Mouse (Mus musculus): ENCODE measurements around the gene Adrb1. TPM values are rescaled to one million over a fixed set of nuclear protein-coding genes. Genes with fewer than 3 reads are reported as not detected.

Adrb1 gene
- 0.68 and 1.1 TPM in 2 replicates for polyA plus RNA-seq (2015; fragmentation: Nextera tagmentation; extraction: Ambion mirVana)

DNA sequence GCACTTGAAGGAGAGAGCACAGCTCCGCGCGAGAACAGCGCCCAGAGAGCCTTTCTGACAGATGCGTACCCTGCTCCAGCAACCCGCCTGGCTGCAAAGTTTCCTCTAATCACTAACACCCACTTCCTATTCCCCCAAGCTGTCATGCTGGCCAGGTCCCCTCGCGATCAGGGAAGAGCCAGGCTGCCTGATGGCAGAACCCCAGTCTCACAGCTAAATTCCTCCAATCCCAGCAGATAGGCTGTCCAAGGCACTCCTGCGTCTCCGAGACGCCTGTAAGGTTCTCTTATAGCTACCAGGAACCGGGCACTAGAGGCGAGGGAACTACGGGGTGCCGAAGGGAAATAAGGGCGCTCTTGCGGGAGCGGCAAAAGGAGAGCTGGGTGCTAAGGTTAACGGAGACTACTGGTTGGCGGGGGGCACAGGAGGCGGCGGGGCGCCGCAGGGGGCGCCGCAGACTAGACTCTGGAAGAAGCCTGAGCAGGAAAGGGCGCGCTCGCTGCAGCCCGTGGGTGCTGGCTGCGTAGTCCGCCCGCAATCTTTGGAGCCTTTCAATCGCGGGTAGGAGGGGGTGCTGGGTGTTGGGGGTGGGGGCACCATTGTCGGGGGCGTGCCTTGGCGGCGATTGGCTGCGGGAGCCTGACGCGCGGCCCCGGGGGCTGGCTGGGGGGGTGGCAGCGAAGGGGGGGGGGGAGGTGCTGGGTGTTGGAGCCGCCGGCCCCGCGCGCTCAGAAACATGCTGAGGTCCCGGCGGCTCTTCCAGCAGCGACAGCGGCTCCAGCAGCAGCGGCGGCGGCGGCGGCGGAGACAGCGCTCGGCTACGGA lies at the start of gene Adrb1:
Gene Adrb1 (plus strand): TSS at position 813 of the 825 bp plus-strand sequence.
- DNase-seq (ENCODE audit: low spot score): peak; percentile 60

DNA sequence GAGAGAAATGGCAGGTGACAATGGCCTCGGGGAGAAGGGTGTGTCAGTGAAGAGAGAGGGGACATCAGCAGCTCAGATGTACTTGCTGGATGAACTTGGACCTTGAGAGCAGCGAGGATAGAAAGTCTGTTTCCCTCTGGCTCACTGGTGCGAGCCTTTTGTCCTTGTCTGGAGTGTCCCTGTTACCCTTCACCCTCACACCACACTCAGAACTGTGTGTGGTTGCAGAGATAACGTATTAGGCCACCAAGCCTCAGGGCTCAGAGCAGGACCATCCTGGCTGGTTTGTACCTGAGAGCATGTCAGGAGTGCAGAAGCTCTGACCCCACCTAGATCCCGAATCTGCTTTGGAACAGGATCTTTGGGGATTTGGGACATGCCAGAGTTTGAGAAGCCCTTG lies 46.3 kb upstream of the Adrb1 start:
- no peak for DNase-seq (ENCODE audit: low spot score)

DNA sequence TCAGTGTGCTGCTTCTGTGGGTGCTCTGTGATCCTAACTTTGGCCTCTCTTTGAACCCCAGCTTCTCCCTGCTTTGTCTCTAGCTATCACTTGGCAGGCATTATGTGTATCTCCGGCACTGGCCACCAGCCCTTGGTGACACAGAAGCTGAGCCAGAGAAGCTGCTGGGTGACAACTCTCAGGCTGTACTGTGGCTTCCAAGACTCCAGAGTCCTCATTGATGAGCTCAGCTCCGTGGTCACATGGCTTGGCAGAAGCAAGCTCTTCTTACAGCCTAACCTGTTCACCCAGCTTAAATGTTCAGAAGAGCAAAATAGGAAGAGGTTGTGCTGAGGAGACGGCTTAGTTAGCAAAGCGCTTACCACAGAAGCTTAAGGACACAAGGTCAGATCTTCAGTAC lies 45.5 kb upstream of the Adrb1 start:
- DNase-seq (ENCODE audit: low spot score): no peak

DNA sequence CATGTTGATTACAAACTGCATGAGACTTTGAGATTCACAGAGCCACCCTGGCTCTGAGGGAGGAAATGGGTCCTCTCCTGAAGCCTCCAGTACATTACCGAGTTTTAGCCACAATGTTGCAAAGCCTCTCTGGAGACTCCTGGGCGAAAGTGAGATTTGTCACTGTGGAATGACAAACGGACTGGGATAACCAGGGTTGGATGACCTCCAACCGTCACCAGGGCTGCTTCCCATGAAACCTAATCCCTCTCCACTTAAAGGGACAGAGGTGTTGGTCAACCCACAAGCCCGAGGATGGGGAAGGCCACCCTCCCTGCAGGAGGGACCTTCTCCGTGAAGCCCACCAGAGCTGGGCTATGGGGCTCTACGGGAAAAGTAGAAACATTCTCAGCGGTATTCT lies 44.4 kb upstream of the Adrb1 start:
- no peak for DNase-seq (ENCODE audit: low spot score)

DNA sequence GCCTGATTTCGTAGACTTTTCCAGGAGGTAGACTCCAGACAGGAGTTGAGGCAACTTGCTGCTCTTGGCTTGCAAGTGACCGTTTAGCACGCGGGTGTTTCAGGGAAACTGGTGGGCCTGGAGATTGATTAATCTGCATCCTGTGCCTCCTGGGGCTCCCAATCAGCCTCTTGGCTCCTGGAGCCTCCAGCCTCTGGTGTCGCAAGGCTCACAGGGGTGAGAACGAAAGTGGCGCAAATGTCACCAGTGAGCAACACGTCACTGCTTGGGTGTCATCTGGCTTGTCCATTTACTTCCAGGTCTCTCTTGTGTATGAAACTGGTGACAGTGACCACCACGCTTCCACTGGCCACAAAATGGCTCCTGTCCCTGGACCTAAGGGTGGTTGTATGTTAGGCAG lies 43.5 kb upstream of the Adrb1 start:
- no peak for DNase-seq (ENCODE audit: low spot score)

DNA sequence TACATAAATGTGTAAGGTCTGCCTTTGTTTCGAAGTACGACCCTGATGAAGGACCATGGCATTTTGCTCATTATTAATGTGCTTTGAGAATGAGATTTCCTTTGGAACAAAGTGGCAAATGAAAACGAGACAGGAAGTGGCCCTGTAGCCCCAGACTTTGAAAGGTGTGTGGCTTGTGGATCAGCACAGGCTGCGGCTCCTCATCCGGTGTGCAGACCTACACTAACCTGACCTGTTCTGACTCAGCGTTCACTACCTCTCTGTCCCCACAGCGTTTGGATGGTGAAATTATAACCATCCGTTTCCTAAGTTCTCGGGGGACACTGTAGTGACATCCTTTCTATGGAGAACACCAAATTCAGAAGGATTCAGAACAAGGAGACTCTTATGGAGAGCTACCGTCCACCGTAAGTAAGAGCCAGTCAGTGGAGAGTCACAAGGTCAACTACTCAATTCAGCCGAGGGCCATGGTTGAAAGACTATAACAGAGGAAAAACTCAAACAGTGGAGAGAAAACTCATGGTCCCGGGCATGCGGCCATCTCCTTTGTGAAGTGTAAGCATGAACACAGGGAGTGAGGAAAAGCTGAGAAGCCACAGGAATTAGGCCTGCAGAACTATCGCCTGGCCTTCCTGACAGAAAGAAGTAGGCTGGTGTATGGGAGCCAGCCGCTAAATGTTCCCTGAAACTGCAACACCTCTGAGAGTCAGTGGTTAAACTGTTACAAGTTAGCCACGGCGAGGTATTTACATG lies 42.6 kb upstream of the Adrb1 start:
- peak; percentile 55 for DNase-seq (ENCODE audit: low spot score)

DNA sequence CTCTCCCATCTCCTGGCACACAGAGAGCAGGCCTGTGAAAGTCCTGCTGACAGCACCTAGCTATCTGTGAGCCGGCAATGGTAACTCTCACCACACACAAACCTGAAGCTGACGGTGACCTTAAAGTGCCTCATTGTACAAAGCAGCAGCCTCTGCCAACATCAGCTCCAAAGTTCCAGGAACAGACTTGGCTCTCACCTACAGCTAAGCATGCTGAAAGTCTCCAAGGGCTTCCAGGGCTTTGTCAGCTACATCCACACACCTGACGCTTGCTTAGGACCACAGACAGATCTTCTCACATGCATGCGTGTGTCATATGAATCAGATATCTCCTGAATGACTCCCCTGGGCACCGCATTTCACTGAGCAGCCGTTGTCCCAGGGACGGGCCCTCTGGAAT lies 42.0 kb upstream of the Adrb1 start:
- no peak for DNase-seq (ENCODE audit: low spot score)

DNA sequence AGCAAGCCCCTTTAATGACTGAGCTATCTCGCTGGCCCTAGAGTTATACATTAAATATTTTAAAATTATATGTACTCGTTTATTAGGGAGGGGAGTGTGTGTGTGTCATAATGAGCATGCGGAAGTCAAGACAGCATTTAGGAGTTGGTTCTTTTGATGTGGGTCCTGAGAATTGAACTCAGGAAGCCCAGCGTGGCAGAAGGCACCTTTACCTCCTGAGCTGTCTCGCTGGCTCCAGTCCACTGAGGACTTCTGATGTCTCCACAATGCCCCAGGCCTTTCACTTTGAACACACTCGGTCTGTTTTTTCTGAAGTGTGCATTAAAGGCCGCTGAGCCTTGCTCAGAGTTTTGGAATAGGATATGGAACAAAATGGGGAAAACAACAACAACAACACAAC lies 39.7 kb upstream of the Adrb1 start:
- peak; percentile 32 for DNase-seq (ENCODE audit: low spot score)

DNA sequence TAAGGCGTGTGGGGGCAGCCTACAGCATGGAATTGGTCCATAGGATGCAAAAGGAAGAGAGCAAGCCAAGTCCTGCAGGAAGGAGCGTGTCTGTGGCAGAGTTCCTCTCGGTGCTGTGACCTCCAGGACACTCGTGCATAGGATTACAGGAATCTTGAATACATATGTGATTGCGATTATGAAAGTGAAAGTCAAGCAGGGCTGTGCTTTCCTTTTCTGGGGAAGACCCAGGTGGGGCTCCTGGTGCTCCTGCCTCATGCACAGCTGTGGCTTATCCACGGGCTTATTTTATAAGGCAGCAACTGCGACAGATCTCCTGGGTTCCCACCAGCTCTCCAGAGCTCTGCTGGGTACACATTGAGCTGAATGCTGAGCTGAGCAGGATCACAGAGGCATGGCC lies 39.2 kb upstream of the Adrb1 start:
- DNase-seq (ENCODE audit: low spot score): peak; percentile 18

DNA sequence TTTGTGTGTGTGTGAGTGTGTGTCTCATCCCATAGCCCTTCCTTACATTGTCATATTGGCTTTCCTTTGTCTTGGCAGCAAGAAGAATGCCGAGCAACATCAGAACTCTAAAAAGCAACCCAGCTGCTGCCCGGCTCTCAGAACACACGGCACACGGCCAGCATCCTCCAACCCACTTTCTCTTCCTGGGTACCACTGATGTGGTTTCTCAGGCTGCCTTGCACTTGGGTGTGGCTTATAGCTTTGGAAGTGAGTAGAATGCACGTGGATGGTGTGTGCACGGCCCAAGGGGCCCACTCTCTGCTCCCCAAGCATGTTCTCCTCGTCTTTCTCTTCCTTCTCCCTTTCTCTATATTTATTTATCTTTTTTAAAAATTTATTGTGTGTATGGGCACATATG lies 36.5 kb upstream of the Adrb1 start:
- DNase-seq (ENCODE audit: low spot score): peak; percentile 90

DNA sequence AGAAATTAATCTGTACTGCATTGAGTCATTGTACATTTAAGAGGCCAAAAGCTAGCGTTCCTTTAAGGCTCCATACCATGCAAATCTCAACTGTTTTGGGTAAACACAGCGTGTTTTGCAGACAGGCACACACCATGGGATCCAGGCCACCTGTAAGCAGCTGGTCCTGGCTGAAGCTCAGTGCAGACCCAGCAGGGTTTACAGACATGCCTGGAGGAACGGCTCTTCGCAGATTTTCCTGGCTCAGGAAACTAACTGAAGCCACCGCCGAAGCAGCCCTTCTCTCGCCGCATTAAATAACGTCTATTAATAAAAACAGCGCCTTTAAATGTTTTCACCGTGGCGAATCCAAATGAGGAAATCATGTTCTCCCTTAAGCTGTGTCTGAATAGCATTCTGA lies 35.8 kb upstream of the Adrb1 start:
- DNase-seq (ENCODE audit: low spot score): no peak

DNA sequence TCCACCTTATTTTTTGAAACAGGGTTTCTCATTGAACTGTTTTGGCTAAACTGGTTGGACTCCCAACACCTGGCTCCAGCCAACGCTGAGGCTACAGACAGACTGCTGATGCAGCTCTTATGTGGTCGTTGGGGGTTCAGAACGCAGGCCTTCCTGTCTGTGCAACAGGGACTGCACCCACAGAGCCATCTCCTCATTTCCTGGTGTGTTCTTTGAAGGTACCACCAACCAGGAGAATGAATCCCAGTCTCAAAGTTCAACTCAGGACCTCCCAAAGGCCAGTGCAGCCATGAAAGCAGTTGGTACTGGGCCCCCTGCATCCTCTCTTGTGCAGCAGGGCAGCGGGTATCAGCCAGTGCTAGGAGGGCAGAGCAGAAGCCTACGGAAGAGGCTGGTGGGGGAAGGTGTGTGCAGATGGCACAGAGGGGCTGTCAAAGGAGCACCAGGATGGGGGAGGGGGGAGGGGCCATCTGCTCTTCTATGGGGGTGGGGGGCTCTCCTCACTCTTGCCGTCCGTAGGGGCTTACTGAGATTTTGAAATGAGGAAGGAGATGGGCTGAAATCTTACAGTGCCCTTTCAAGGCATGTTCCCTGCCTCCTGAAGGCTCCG lies 34.9 kb upstream of the Adrb1 start:
- peak; percentile 74 for DNase-seq (ENCODE audit: low spot score)

DNA sequence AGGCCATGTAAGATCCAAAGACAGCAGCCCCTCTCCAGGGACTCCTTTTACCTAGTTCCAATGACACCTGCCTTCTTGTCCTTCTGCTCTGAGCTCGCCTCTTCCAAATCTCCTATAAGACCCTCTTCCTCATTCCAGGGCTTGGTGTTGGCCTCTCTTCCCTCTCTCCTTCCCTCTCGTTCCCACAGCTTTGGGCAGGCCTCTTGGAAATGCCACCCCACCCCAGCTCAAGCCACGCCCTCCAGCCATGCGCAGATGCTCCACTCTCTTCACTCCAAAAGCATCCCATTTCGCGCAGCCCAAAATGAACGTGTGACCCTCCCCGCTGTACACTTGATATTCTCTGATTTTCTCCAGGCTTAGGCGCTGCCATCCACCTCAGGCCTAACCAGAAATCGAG lies 34.3 kb upstream of the Adrb1 start:
- DNase-seq (ENCODE audit: low spot score): no peak

DNA sequence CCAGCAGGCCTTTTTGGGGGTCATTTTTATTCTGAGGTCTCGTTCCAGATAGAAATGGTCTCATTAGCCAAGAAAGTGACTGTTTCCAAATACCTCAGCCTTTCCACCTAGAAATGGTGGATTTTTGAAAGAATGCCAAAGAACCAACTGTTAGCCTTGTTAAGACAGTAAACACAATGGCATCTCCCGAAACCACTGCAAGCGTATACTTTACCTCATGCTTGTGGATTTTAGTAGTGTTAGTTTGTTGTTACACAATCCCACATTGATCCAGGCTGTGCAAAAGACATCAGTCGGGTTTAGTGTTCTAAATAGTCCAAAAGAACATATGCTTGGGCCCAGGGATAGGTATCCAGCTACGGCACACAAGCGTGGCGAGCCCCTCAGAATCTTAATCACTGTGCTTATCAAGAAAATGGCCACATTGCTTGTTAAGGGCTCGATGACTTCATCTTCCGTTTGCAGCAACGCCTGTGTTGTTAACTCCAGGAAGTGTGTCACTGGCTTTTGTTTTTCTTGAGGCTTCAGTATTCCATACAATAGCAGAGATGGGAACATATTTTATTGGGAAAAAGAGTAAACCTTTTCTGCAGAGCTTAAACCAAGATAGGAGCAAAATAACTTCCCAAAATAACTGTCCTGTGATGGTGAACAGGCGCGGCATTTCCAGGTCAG lies 33.2 kb upstream of the Adrb1 start:
- DNase-seq (ENCODE audit: low spot score): no peak

DNA sequence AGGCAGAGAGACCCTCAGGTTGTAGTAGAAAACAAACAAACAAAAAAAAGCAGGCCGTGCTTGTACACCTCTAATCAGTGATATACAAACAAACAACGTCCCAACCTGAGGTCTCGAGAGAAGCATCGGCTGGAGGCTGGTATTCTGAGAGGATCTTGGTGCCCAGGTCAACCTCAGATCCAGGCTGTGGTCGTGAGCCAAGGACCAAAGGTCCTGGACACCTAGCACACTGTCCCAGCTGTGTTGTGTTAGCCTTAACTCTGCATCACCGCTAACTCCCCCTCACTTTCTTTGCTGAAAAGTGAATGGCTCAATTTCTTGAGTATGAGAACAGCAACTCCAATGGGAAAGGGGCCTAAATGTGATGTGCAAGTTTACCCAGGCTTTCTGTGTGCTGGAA lies 32.5 kb upstream of the Adrb1 start:
- no peak for DNase-seq (ENCODE audit: low spot score)

DNA sequence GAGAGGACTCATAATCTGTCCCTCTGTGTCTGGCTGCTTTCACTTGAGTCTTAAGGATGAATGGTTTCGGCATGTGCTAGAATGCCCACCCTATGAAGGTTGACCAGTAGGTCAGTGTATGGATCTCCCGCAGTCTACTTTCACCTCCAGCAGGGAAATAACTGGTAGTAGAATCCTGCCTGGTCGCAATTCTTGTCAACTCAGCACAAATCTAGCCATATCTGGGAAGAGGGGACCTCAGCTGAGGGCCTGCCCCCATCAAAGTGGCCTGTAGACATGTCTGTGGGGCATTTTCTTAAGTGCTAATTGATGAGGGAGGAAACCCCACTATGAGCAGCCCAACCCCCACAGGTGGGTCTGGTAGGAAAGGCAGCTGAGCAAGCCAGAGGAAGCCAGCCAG lies 30.9 kb upstream of the Adrb1 start:
- no peak for DNase-seq (ENCODE audit: low spot score)

DNA sequence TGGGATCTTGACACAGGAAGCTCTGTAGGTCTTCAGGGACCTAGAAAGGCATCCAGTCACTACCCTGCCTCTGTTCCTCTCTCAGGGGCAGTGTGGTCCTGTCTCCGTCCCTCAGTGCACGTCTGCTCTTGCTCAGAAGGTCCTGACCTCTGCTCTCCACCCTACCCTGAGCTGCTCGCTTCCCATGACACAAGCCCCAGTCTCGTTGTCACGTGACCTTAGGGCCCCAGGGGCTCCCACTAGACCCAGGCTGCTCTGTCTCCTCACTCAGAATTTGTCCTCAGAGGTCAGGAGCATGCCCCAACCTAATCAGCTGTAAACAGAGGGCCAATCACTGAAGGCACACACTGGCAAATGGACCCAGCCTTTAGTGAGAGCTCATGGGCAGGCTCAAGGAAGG lies 29.5 kb upstream of the Adrb1 start:
- no peak for DNase-seq (ENCODE audit: low spot score)

DNA sequence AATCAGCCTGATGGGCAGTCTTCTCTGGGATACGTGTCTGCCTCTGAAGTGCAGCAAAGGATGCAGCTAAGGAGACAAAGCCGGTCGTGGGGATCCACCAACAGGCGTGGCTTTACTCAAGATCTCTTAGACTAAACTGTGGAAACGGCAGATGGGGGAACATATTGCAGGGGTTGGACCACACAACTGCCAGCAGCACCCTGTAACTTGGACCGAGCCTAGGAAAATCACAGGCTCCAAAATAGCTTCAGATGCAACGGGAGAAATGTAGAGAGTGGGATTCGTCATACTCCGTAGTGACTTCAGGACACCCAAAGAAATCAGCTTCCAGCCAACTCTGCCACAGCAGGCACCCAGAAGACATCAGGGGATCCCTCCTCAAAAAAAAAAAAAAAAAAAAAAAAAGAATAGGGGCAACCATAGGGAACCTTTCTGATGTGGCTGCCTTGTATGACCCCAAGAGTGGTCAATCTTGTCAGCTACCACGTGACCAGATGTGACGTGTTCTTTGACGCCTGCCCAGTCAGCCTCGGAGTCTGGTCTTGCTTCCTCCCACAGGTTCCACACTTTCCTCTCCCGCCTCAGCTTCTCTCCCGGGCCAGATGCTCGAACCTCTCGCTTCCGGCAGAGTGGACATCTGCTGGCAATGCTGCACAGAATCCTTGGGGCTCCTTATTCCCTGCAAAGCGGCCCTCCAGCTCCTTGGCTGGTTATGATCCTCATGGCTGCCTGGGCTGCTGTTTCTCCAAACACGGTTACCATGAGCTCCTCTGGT lies 24.4 kb upstream of the Adrb1 start:
- DNase-seq (ENCODE audit: low spot score): no peak

DNA sequence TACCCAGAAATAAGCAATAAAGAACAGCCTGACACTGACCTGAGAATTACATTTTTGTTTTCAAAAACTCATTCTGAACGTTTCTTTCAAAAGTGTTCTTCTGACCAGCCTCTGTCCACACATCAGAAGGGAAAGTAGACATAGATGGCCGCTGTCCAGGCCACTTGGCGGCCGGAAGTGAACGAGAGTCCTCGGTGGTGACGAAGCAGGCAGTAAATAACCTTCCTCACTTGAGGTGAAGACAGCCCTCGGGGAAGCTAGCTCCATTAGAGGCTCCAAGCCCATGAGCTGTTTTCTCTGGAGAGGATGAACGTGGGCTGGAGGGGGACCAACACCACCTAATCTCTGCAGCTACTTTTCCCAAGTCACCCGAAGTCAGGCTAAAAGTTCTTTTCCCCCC lies 21.2 kb upstream of the Adrb1 start:
- no peak for DNase-seq (ENCODE audit: low spot score)

DNA sequence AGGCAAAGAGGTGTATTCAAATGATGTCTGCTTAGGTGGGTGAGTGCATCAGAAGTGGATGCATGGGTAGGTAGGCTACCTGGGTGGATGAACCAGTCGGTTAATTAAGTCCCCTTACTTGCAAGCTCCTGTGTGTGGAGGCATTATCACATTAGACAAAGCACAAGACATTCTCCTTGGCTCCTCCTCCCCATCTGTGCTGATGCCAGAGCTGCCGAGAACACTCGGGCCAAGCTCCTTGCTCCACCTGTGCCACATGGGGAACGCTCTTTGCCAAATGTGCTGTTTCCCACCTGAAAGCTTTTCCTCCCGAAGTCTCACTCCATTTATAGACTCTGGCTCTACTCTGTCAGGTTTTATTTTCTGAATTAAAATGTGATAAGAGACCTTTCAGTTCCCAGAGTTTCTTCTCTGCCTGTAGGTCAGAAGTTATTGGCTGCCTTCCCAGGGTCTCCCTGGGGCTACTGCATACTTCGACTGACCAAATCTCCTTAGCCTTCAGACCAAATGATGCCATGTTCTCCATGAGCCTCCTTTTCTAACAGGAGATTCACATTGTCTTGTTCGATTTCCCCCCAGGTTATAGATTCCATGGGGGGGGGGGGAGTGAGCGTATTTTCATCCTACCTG lies 20.5 kb upstream of the Adrb1 start:
- no peak for DNase-seq (ENCODE audit: low spot score)

DNA sequence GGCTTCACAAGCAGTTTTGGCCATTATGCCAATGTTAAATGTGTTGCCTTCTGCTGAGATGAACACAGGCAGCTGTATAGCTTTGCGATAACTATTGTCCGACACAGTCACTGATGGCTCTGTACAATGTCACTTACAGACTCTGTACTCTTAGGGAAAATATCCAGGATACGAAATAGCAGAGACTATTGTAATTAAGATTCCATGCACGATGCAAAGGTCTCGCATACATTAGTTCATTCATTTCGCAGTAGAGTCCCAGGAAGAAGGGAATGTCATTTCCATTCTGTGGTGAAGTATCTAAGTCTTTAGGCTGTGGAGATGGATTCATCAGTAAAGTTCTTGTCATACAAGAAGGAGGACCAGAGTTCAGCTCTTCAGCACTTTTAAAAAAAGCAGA lies 20.0 kb upstream of the Adrb1 start:
- no peak for DNase-seq (ENCODE audit: low spot score)
